Mouse (Mus musculus) MEL (cell line): Measurements from ENCODE around the gene Rybp. TPM values are rescaled to one million over a fixed set of nuclear protein-coding genes. Genes with fewer than 3 reads are reported as not detected.

Experiments used
- DNase-seq: peaks from one replicate; pipeline ENCODE4 v3.0.0; 2011; ENCODE audit warnings: low read depth, low spot score
- H3K27ac ChIP-seq: 2 replicates; pipeline ENCODE4 v1.5.1; 2012; ENCODE audit warnings: low read depth, mild to moderate bottlenecking, control low read depth, low read length, moderate library complexity; ENCODE audit not compliant: control insufficient read depth
- H3K27me3 ChIP-seq, 2 experiments: fragments of 150-350 bp in 1 of 2; sonication (generic) in 1 of 2; 2 replicates each; pipeline ENCODE4 v1.6.1; 2012; ENCODE audit warnings: low read length in 2 of 2, mild to moderate bottlenecking in 2 of 2, improper control_type of control experiment in 1 of 2, moderate library complexity in 1 of 2; ENCODE audit not compliant: insufficient read depth in 2 of 2, control insufficient read depth in 1 of 2
- H3K36me3 ChIP-seq, 2 experiments: 2 replicates each; pipeline ENCODE4 v1.6.1; 2012 to 2014; ENCODE audit warnings: low read length in 2 of 2, improper control_type of control experiment in 1 of 2, inconsistent platforms in 1 of 2, mild to moderate bottlenecking in 1 of 2; ENCODE audit not compliant: insufficient read depth in 2 of 2, control insufficient read depth in 1 of 2
- H3K4me1 ChIP-seq, 2 experiments: fragments of 150-350 bp in 1 of 2; sonication (generic) in 1 of 2; 2 replicates each; pipeline ENCODE4 v1.6.1; 2012; ENCODE audit warnings: low read length in 2 of 2, improper control_type of control experiment in 1 of 2, mild to moderate bottlenecking in 1 of 2; ENCODE audit not compliant: insufficient read depth in 2 of 2, control insufficient read depth in 1 of 2
- H3K4me3 ChIP-seq, 2 experiments: fragments of 150-350 bp in 1 of 2; sonication (generic) in 1 of 2; 2 replicates each; pipeline ENCODE4 v1.5.1; 2012; ENCODE audit warnings: low read depth in 2 of 2, low read length in 2 of 2, mild to moderate bottlenecking in 2 of 2, moderate library complexity in 2 of 2, control low read depth in 1 of 2, improper control_type of control experiment in 1 of 2; ENCODE audit not compliant: control insufficient read depth in 1 of 2, insufficient read depth in 1 of 2
- H3K79me2 ChIP-seq: 2 replicates; pipeline ENCODE4 v1.6.1; 2012; ENCODE audit warnings: mild to moderate bottlenecking, low read length, moderate library complexity; ENCODE audit not compliant: control insufficient read depth, poor library complexity, insufficient read depth
- H3K9ac ChIP-seq: 2 replicates; pipeline ENCODE4 v1.6.1; 2012; ENCODE audit warnings: low read depth, mild to moderate bottlenecking, control low read depth, low read length, moderate library complexity; ENCODE audit not compliant: control insufficient read depth, poor library complexity, severe bottlenecking
- H3K9me3 ChIP-seq: fragments of 150-350 bp; sonication (generic); replicated peaks from 2 replicates; pipeline ENCODE4 v1.6.1; 2012; ENCODE audit warnings: mild to moderate bottlenecking, low read length, improper control_type of control experiment, moderate library complexity; ENCODE audit not compliant: insufficient read depth
- CTCF ChIP-seq, 3 experiments: IDR thresholded peaks in 2 of 3; conservative IDR thresholded peaks in 1 of 3; 2 replicates each; pipeline ENCODE4 v1.5.1; 2011 to 2012; ENCODE audit warnings: low read length in 3 of 3, low read depth in 2 of 3, mild to moderate bottlenecking in 2 of 3, improper control_type of control experiment in 1 of 3, inconsistent platforms in 1 of 3, mixed read lengths in 1 of 3, moderate library complexity in 1 of 3; ENCODE audit not compliant: control insufficient read depth in 1 of 3, insufficient read depth in 1 of 3, poor library complexity in 1 of 3, severe bottlenecking in 1 of 3
- E2F4 ChIP-seq: IDR thresholded peaks from 2 replicates; pipeline ENCODE4 v1.6.1; 2011; ENCODE audit warnings: low read depth, low read length, improper control_type of control experiment, borderline replicate concordance
- ELF1 ChIP-seq: IDR thresholded peaks from 2 replicates; pipeline ENCODE4 v1.6.1; 2014; ENCODE audit warnings: low read depth, mild to moderate bottlenecking, inconsistent platforms, low read length, improper control_type of control experiment, moderate library complexity
- EP300 ChIP-seq, 2 experiments: IDR thresholded peaks; 2 replicates each; pipeline ENCODE4 v1.6.1; 2011; ENCODE audit warnings: improper control_type of control experiment in 2 of 2, low read length in 2 of 2, low read depth in 1 of 2, mild to moderate bottlenecking in 1 of 2
- GABPA ChIP-seq: IDR thresholded peaks from 2 replicates; pipeline ENCODE4 v1.6.1; 2012; ENCODE audit warnings: low read depth, mild to moderate bottlenecking, inconsistent platforms, low read length, improper control_type of control experiment, moderate library complexity
- GATA1 ChIP-seq: IDR thresholded peaks from 2 replicates; pipeline ENCODE4 v1.6.1; 2011; ENCODE audit warnings: low read depth, low read length, improper control_type of control experiment
- MAX ChIP-seq: IDR thresholded peaks from 2 replicates; pipeline ENCODE4 v1.6.1; 2011; ENCODE audit warnings: low read length, improper control_type of control experiment
- MEF2A ChIP-seq: IDR thresholded peaks from 2 replicates; pipeline ENCODE4 v1.6.1; 2014; ENCODE audit warnings: low read depth, mild to moderate bottlenecking, inconsistent platforms, low read length, improper control_type of control experiment; ENCODE audit not compliant: poor library complexity, insufficient replicate concordance, severe bottlenecking; ENCODE audit errors: extremely low read depth
- MXI1 ChIP-seq: IDR thresholded peaks from 2 replicates; pipeline ENCODE4 v1.6.1; 2011; ENCODE audit warnings: mild to moderate bottlenecking, low read depth, low read length, improper control_type of control experiment
- MYB ChIP-seq: IDR thresholded peaks from 2 replicates; pipeline ENCODE4 v1.6.1; 2011; ENCODE audit warnings: mild to moderate bottlenecking, low read depth, low read length, improper control_type of control experiment
- MYC ChIP-seq: IDR thresholded peaks from 2 replicates; pipeline ENCODE4 v1.6.1; 2011; ENCODE audit warnings: low read depth, mild to moderate bottlenecking, low read length, improper control_type of control experiment, moderate library complexity
- NELFE ChIP-seq: IDR thresholded peaks from 2 replicates; pipeline ENCODE4 v1.6.1; 2011; ENCODE audit warnings: low read depth, low read length, improper control_type of control experiment
- NRF1 ChIP-seq: IDR thresholded peaks from 2 replicates; pipeline ENCODE4 v1.6.1; 2014; ENCODE audit warnings: low read depth, mild to moderate bottlenecking, inconsistent platforms, low read length, improper control_type of control experiment, moderate library complexity; ENCODE audit not compliant: poor library complexity, insufficient read depth, severe bottlenecking
- POLR2AphosphoS5 ChIP-seq: IDR thresholded peaks from 2 replicates; pipeline ENCODE4 v1.6.1; 2012; ENCODE audit warnings: low read depth, borderline replicate concordance, mild to moderate bottlenecking, inconsistent platforms, low read length, moderate library complexity, mixed read lengths
- RAD21 ChIP-seq: IDR thresholded peaks from 2 replicates; pipeline ENCODE4 v1.6.1; 2011; ENCODE audit warnings: mild to moderate bottlenecking, low read depth, low read length, improper control_type of control experiment
- RCOR1 ChIP-seq: IDR thresholded peaks from 2 replicates; pipeline ENCODE4 v1.6.1; 2012; ENCODE audit warnings: low read depth, mild to moderate bottlenecking, inconsistent platforms, low read length, improper control_type of control experiment
- SMC3 ChIP-seq: IDR thresholded peaks from 2 replicates; pipeline ENCODE4 v1.6.1; 2011; ENCODE audit warnings: low read depth, low read length, improper control_type of control experiment
- TBP ChIP-seq: IDR thresholded peaks from 2 replicates; pipeline ENCODE4 v1.8.0; 2011; ENCODE audit warnings: low read depth, low read length, improper control_type of control experiment
- USF1 ChIP-seq: IDR thresholded peaks from 2 replicates; pipeline ENCODE4 v1.6.1; 2014; ENCODE audit warnings: low read depth, mild to moderate bottlenecking, inconsistent platforms, low read length, improper control_type of control experiment, moderate library complexity
- ZC3H11A ChIP-seq: IDR thresholded peaks from 2 replicates; pipeline ENCODE4 v1.6.1; 2012; ENCODE audit warnings: low read depth, mild to moderate bottlenecking, inconsistent platforms, low read length, improper control_type of control experiment
- ZKSCAN1 ChIP-seq: IDR thresholded peaks from 2 replicates; pipeline ENCODE4 v1.6.1; 2012; ENCODE audit warnings: low read depth, mild to moderate bottlenecking, inconsistent platforms, low read length, improper control_type of control experiment, moderate library complexity
- ZMIZ1 ChIP-seq: IDR thresholded peaks from 2 replicates; pipeline ENCODE4 v1.6.1; 2012; ENCODE audit warnings: low read depth, mild to moderate bottlenecking, inconsistent platforms, low read length, improper control_type of control experiment, moderate library complexity
- ZNF384 ChIP-seq: IDR thresholded peaks from 2 replicates; pipeline ENCODE4 v1.6.1; 2012; ENCODE audit warnings: low read depth, mild to moderate bottlenecking, inconsistent platforms, low read length, improper control_type of control experiment
- polyA plus RNA-seq, 2 experiments: library from polyadenylated mRNA; stranded (reverse) in 1 of 2; unstranded in 1 of 2; fragments of >175 nt in 1 of 2; fragments of >200 nt in 1 of 2; gene quantifications; 2 replicates each; pipeline versions ENCODE4 v1.2.1 to v1.2.4; 2012; ENCODE audit warnings: low replicate concordance in 2 of 2, low read depth in 1 of 2; ENCODE audit not compliant: insufficient read length in 2 of 2, insufficient read depth in 1 of 2, missing spikeins in 1 of 2
- total RNA-seq: library from RNA; depleted of rRNA; stranded (reverse); fragments of 300-350 nt; gene quantifications from 2 replicates; pipeline ENCODE4 v1.2.3, GENCODE M21; 2012

Rybp gene
- total and polyA plus RNA-seq, 3 experiments = 0.08 to 3.8 TPM; not detected in 1

GRCm38 (mm10) chr6:100203492-100203891 lies 83.8 kb downstream of the Rybp start:
- Histone ChIP-seq H3K27me3 (no peaks in the 10 kb centered on the region), H3K79me2 (no peaks in the 10 kb centered on the region), H3K36me3 (no peaks in the 10 kb centered on the region), H3K4me3 (no peak overlapping the region), H3K4me1 (no peaks in the 10 kb centered on the region), H3K9ac (no peak overlapping the region), H3K27ac (no peak overlapping the region), H3K9me3 (no peaks in the 10 kb centered on the region)
- no peak for DNase-seq
- TF ChIP-seq EP300 (IDR thresholded peaks at IDR 0.05; ENCODE audit: low read depth in 1 of 2, low read length in 2 of 2) (no peak), MYC (no peak), SMC3 (no peak), TBP (no peak), ZC3H11A (no peak), NELFE (no peak), CTCF (IDR thresholded peaks at IDR 0.05 in 2 of 3, conservative IDR thresholded peaks at IDR 0.05 in 1 of 3; ENCODE audit: control insufficient read depth in 1 of 3, insufficient read depth in 1 of 3, low read depth in 2 of 3, low read length in 3 of 3, poor library complexity in 1 of 3, severe bottlenecking in 1 of 3) (no peak), RAD21 (no peak), ZNF384 (no peak), ZMIZ1 (no peak), RCOR1 (no peak), E2F4 (no peak), GATA1 (no peak), MXI1 (no peak), MYB (no peak), ZKSCAN1 (no peak), MEF2A (no peak)
- TF ChIP-seq, all 39 proteins: peak for 0

GRCm38 (mm10) chr6:100202091-100202490 lies 85.2 kb downstream of the Rybp start:
- no peak for TF ChIP-seq ZC3H11A
- no peak for TF ChIP-seq USF1
- no peak for TF ChIP-seq ELF1
- TF ChIP-seq MAX = no peak
- no peak for TF ChIP-seq POLR2AphosphoS5
- TF ChIP-seq MEF2A = no peak
- TF ChIP-seq MXI1 = no peak
- no peak for TF ChIP-seq GABPA
- TF ChIP-seq NRF1 = no peak
- TF ChIP-seq MYC = no peak
- no peak for TF ChIP-seq NELFE
- TF ChIP-seq ZMIZ1 = no peak
- no peak for TF ChIP-seq GATA1
- Histone ChIP-seq H3K36me3 (no peaks in the 10 kb centered on the region), H3K9ac (no peak overlapping the region), H3K4me3 (no peak overlapping the region), H3K4me1 (no peaks in the 10 kb centered on the region), H3K27ac (no peak overlapping the region), H3K9me3 (no peaks in the 10 kb centered on the region), H3K79me2 (no peaks in the 10 kb centered on the region), H3K27me3 (no peaks in the 10 kb centered on the region)
- DNase-seq = no peak
